Mouse (Mus musculus) large intestine, adult 2 months (tissue): ENCODE measurements around the gene Aldoart1. TPM values are rescaled to one million over a fixed set of nuclear protein-coding genes. Genes with fewer than 3 reads are reported as not detected.

Experiments
- DNase-seq: peaks from one replicate; pipeline ENCODE4 v3.0.0-alpha.2; 2012; ENCODE audit warnings: low read depth, low spot score
- WGBS: fragments of 180-500 bp; shearing (Covaris S2); methylation state at CpG from one replicate; pipeline ENCODE4 v1.1.7; 2018; 5-methylcytosine and 5-hydroxymethylcytosine counted together
- polyA plus RNA-seq: library from polyadenylated mRNA; depleted of rRNA; stranded (reverse); fragments of >200 nt; gene quantifications from 2 replicates; pipeline ENCODE4 v1.2.3, GENCODE M21; 2012; rRNA removed

Gene Aldoart1
- polyA plus RNA-seq: 0.05 TPM in 2 replicates

GRCm38 (mm10) chr4:72852534-72852933, at the start of gene Aldoart1:
Gene Aldoart1 (minus strand): TSS chr4:72852634.
- no peak for DNase-seq
- 94% methylated on average over 9 of the region's 9 CpGs for WGBS

DNA sequence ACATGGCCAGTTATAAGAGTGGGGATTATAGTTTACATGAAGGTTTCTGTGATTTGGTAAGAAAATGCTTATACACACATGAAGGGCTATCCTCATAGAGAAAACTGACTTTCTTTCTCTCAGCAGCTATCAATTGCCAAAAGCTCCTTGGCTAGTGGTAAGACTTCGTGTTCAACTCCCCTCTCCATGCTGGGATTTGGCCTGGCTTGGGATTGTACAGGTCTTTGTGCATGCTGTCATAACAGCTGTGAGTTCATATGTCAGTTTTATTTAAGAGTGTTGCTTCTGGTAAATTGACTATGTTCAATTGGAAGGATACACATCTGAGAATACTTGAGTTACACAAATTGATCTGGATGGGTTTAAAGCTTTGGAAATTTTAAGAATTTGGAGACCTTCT, 49.1 kb upstream of the Aldoart1 start:
- WGBS: 57% methylated on average over 1 of the region's 1 CpGs
- DNase-seq: no peak

DNA sequence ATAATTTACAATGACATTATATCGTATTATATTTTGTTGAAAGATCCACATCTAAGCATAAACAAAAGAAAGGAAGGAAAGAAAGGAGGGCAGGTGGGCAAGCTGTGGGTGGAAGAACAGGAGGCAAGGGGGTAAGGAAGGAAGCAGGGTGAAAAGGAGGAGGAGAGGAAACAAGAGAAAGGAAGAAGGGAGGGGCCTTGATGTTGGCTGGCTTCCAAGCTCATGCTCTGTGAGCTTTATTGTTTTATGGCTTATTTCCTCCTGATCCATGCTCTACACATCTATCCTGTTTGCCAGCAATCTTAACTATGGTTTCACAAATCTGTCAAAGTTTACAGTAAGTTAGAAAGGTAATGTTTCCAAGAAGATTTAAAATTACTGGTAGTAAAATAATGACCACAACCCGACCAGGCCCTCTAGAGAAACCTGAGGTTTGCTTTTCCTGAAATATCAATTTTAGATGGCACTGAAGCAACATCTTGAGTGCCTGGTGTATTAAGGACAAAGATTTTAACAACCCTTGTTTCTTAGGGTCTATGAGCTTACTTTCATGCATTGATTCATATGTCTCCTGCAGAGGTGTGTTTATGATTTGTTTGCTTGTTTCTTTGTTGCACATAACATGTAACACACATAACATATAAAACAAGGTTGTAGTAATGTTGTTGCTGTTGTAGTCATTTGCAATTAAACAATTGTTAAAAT, 13.1 kb upstream of the Aldoart1 start:
- 17% methylated on average over 2 of the region's 2 CpGs for WGBS
- peak; percentile 57 for DNase-seq

DNA sequence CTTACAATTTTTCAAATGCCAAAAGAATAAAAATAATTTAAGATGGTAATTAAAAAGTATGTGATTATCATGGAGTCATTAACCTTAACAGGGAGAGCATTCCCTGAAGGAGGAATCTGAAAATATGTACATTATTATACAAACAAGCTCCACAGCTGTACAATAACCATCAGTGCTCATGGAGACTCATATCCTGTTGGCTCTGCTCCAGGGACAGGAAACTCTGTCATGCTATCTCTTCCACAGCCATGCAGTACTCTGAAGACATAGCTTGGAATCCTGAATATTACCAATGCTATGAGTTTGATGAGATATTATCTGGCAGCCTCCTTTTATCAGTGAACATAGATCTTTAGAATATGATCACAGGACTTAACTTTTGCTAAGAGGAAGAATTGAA, 8.2 kb downstream of the Aldoart1 start:
- no peak for DNase-seq

DNA sequence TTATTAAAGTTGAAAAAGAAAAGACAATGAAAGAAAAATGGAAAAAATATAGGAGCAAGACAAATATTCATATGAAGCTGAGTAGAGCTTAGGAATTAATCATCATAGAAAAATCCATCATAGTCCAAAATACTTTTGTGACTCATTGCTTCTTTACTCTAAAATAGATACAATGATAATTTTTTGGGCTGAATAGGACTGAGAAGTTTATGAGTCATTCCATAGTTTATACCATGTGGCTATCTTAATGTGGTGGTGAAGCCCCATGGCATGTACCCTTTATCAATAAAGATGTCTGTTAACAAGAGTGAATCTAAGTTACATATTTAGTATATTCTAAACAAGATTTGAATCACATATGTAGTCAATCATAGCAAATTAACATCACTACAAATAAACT, 9.4 kb downstream of the Aldoart1 start:
- no peak for DNase-seq

GRCm38 (mm10) chr4:72836430-72836829, 16.0 kb downstream of the Aldoart1 start:
- DNase-seq: no peak
- WGBS: 63% methylated on average over 2 of the region's 2 CpGs

DNA sequence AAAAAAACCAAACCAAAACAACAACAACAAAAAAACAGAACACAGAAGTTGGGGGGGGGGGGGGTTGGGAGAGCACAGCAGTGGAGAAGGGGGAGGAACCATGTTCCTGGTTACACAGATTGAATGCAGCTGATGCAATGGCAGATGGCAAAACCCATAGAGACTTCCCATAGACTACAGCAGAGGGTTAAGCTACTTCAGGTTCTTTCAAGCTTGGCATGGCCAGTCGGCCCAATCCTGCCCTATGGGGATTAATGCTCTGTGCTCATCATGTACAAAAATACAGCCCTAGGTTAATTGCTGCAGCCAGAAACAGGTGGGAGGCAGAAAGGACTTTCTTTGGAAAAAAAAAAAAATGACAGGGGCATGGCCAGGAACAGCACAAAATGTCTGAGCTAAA, 17.0 kb downstream of the Aldoart1 start:
- 59% methylated on average over 1 of the region's 1 CpGs for WGBS
- no peak for DNase-seq

GRCm38 (mm10) chr4:72800816-72801215, 51.6 kb downstream of the Aldoart1 start:
- DNase-seq: no peak
- 70% methylated on average over 1 of the region's 1 CpGs for WGBS
